Mouse (Mus musculus): ENCODE data around the gene Rasl10a. TPM values are rescaled to one million over a fixed set of nuclear protein-coding genes. Genes with fewer than 3 reads are reported as not detected.

Rasl10a gene
- 2.5 and 3.3 TPM in 2 replicates for polyA plus RNA-seq (2012; rRNA removed)

GRCm38 (mm10) chr11:5057856-5058641, at the start of gene Rasl10a:
Gene Rasl10a, plus strand, starts transcription at chr11:5058128.

GRCm38 (mm10) chr11:5065056-5065821, 7.3 kb downstream of the Rasl10a start, which contains the start of gene Gas2l1:
Gene Gas2l1, minus strand, starts transcription at chr11:5065327.

GRCm38 (mm10) chr11:5098736-5099542, 41.0 kb downstream of the Rasl10a start, which contains the start of the genes Rhbdd3 and Ewsr1:
Gene Rhbdd3, plus strand, starts transcription at chr11:5098926.
Gene Ewsr1, minus strand, starts transcription at chr11:5099266.

Other genes starting within 250 kb of the Rasl10a start
- gene Nf2, start 208.6 kb upstream of the Rasl10a start, polyA plus RNA-seq (2012; rRNA removed) = 82.1 and 82.3 TPM in 2 replicates
- gene Nipsnap1, start 184.2 kb upstream of the Rasl10a start, polyA plus RNA-seq (2012; rRNA removed) = 106 and 108 TPM in 2 replicates
- 80.4 and 81.4 TPM in 2 replicates for gene Thoc5, start 162.8 kb upstream of the Rasl10a start, polyA plus RNA-seq (2012; rRNA removed)
- gene Nefh, start 110.1 kb upstream of the Rasl10a start, polyA plus RNA-seq (2012; rRNA removed) = 4.7 and 10.6 TPM in 2 replicates
- 103 and 105 TPM in 2 replicates for gene Ap1b1, start 71.3 kb upstream of the Rasl10a start, polyA plus RNA-seq (2012; rRNA removed)
- 31.6 and 35.2 TPM in 2 replicates for gene Gas2l1, start 7.2 kb downstream of the Rasl10a start, polyA plus RNA-seq (2012; rRNA removed)
- 41.7 and 43.8 TPM in 2 replicates for gene Rhbdd3, start 40.8 kb downstream of the Rasl10a start, polyA plus RNA-seq (2012; rRNA removed)
- gene Ewsr1, start 41.1 kb downstream of the Rasl10a start, polyA plus RNA-seq (2012; rRNA removed) = 380 and 383 TPM in 2 replicates
- gene Emid1, start 94.1 kb downstream of the Rasl10a start, polyA plus RNA-seq (2012; rRNA removed) = 12.8 and 15.2 TPM in 2 replicates
- 5.6 and 6.5 TPM in 2 replicates for gene Kremen1, start 203.4 kb downstream of the Rasl10a start, polyA plus RNA-seq (2012; rRNA removed)